Mouse (Mus musculus) spleen, adult 2 months (tissue): ENCODE measurements around the gene Sctr.

Source experiments
- CTCF ChIP-seq: fragments of 200-500 bp; IDR thresholded peaks from 2 replicates; pipeline ENCODE4 v1.5.1; 2011; ENCODE audit warnings: mild to moderate bottlenecking, inconsistent platforms; ENCODE audit not compliant: insufficient read depth, insufficient read length, insufficient replicate concordance; ENCODE audit errors: extremely low read depth
- POLR2A ChIP-seq: fragments of 200-500 bp; IDR thresholded peaks from 2 replicates; pipeline ENCODE4 v1.6.1; 2011; ENCODE audit warnings: low read depth, low read length, inconsistent platforms

DNA sequence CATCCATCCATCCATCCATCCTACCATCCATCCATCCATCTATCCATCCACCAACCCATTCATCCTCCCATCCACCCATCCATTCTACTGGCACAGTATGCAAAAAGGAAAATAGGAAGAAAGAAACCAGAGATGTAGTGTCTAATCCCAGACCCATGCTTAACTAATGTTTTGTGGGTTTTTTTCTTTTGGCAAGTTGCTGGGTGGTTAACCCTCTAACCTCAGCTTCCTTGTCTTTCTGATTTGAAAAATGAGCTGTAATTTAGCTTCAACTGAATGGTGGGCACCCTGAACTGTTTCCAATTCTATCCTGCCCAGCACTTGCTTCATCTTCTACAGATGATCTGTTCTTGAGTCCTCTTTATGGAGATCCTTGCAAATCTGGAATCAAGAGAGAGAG is 40.6 kb downstream of the Sctr start:
- TF ChIP-seq CTCF (no peak), POLR2A (no peak)
